Mouse (Mus musculus) bone marrow macrophage, adult 2 months (primary cell): ENCODE results near the gene Spred3. TPM values are rescaled to one million over a fixed set of nuclear protein-coding genes. Genes with fewer than 3 reads are reported as not detected.

Source experiments
- H3K27ac ChIP-seq: 2 replicates; pipeline ENCODE4 v1.5.1; 2012; ENCODE audit warnings: low read depth, low read length; ENCODE audit not compliant: insufficient read depth
- H3K4me1 ChIP-seq: 2 replicates; pipeline ENCODE4 v1.6.1; 2012; ENCODE audit warnings: low read length; ENCODE audit not compliant: control insufficient read depth, insufficient read depth
- H3K4me3 ChIP-seq: 2 replicates; pipeline ENCODE4 v1.5.1; 2012; ENCODE audit warnings: mild to moderate bottlenecking, low read length, moderate library complexity; ENCODE audit not compliant: insufficient read depth
- CTCF ChIP-seq: IDR thresholded peaks from 2 replicates; pipeline ENCODE4 v1.5.1; 2012; ENCODE audit warnings: low read depth, mild to moderate bottlenecking, low read length, moderate library complexity
- POLR2A ChIP-seq: IDR thresholded peaks from 2 replicates; pipeline ENCODE4 v1.6.1; 2012; ENCODE audit warnings: mild to moderate bottlenecking, low read depth, low read length, borderline replicate concordance
- polyA plus RNA-seq: library from polyadenylated mRNA; stranded (reverse); fragments of >200 nt; gene quantifications from 2 replicates; pipeline ENCODE4 v1.2.4, GENCODE M21; 2012; ENCODE audit not compliant: missing spikeins, insufficient read depth, insufficient read length

Spred3 gene
- polyA plus RNA-seq, 1 experiment = 11.1 TPM

DNA sequence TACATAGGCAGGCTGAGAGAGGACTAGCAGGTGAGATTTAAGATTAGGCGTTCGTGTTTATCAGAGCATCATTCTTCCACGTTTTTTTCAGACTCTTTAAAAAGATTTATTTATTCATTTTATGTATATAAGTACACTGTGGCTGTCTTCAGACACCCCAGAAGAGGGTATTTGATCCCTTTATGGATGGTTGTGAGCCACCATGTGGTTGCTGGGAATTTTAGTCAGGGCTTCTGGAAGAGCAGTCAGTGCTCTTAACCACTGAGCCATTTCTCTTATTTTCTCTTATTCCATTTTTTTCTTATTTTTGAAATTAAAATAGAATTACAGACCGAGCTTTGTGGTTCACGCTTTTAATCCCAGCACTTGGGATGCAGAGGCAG is 10.6 kb upstream of the Spred3 start:
- Histone ChIP-seq H3K4me3 (no peak overlapping the region), H3K4me1 (peaks cover 7% of the 10 kb centered on the region), H3K27ac (no peak overlapping the region)
- TF ChIP-seq POLR2A (no peak), CTCF (no peak)

DNA sequence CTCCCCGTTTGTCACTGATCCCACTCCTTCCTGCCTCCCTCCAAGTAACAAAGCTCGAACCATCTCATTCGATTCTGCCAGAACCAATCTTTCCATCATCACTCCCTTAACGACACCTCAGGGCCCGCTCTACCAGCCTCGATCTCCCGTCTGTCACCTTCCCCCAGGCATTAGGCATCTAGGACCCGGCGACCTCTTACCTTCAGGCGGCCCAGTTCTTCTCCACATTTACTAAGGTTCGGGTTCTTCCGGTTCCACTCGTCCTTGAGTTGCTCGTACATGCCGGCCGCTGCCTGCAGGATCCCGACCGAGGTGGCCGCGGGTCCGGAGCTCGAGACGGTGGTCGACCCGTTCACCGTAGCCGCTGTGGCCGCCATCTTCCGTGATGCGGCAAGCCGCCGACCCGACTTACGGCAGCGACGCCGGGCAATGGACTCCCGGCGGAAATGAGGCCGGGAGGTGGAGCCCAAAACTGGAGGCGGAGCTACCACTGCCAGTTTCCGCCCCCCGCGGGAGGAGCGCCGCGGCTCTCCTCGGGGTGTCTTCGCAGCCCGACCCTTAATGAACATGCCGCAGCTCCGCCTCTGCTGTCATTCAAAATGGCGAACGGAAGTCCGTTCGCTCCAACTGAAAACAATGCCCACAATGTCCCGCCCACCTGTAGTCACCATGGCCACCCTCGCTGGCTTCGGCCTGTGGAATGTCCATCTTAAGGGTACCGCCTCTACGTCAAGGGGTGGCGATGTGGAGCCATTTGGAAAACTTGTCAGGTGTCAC is 10.1 kb upstream of the Spred3 start, which contains the start of gene Psmd8:
Gene Psmd8 (minus strand): TSS at position 625 of the 777 bp plus-strand sequence.
- TF ChIP-seq POLR2A (0 out of 2 replicates have a peak, but pooled peaks have one; percentile 6), CTCF (no peak)
- peak within 1 kb of the TSS; percentile 89 for H3K27ac ChIP-seq
- H3K4me3 ChIP-seq = peak within 1 kb of the TSS; percentile 76
- peaks cover 7% of the 10 kb centered on the region for H3K4me1 ChIP-seq

GRCm38 (mm10) chr7:29179323-29179722 is 9.1 kb upstream of the Spred3 start:
- TF ChIP-seq CTCF (no peak), POLR2A (no peak)
- Histone ChIP-seq H3K4me3 (peak overlapping the region; percentile 76), H3K27ac (peak overlapping the region; percentile 89), H3K4me1 (peaks cover 7% of the 10 kb centered on the region)

DNA sequence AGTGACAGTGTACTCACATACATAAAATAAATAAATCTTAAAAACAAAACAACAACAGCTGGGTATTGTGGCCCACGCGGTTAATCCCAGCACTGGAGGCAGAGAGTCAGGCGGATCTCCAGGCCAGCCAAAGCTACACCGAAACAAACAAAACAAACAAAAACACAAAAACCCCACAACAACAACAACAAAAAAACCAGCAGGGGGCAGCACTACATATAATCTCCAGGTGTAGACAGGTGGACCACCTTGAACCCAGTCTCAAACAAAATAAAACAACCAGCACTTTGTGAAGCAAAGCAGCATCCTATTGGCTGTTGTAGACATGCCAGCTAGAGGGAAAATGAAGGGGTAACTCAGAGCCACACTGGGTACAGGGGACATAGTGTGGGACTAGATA is 7.9 kb upstream of the Spred3 start:
- Histone ChIP-seq H3K4me1 (peaks cover 7% of the 10 kb centered on the region), H3K4me3 (peak overlapping the region; percentile 76), H3K27ac (peak overlapping the region; percentile 89; the same call in 1 of the 2 replicates)
- no peak for TF ChIP-seq POLR2A
- no peak; the same call in 1 of the 2 replicates for TF ChIP-seq CTCF

DNA sequence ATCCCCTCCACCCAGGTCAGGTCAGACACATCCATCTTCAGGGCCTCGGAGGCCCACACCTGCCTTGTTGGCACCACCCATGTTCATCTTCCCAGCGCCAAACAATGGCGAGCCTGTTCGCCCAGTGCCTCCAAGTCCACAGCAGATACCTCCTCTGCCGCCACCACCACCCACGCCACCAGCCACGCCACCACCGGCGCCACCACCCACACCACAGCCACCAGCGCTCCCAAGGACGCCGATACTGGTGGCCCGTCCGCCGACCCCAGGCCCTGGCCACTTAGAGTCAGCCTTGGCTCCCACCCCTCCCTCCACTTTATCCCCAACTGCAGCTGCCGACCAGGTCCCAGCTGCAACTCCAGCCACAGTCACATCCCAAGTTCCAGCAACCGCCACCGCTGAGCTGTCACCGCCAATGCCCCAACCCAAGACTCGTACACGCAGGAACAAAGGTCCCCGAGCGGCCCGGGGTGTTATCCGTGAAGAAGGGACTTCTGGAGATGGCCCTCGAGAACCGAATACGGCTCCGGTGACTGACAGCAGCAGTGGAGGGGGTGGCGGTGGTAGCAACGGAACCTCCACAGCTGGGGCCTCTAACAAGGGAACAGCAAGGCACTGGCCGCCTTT is 2.3 kb upstream of the Spred3 start:
- no peak overlapping the region for H3K4me3 ChIP-seq
- TF ChIP-seq POLR2A (no peak), CTCF (no peak)
- peaks cover 3% of the 10 kb centered on the region; the same call in 1 of the 2 replicates for H3K4me1 ChIP-seq
- no peak overlapping the region for H3K27ac ChIP-seq

GRCm38 (mm10) chr7:29171562-29172097 is 1.4 kb upstream of the Spred3 start:
- Histone ChIP-seq H3K4me1 (peaks cover 3% of the 10 kb centered on the region; the same call in 1 of the 2 replicates), H3K4me3 (peak overlapping the region; percentile 72), H3K27ac (no peak overlapping the region)
- TF ChIP-seq POLR2A (no peak), CTCF (no peak)

GRCm38 (mm10) chr7:29170755-29171561 is 747 bp upstream of the Spred3 start:
- Histone ChIP-seq H3K4me3 (peak overlapping the region; percentile 72), H3K27ac (0 out of 2 replicates have a peak overlapping the region, but pooled peaks have one; percentile 7), H3K4me1 (peaks cover 3% of the 10 kb centered on the region; the same call in 1 of the 2 replicates)
- TF ChIP-seq CTCF = no peak

- no peak for TF ChIP-seq POLR2A
- TF ChIP-seq CTCF = no peak
- peak overlapping the region; percentile 72 for H3K4me3 ChIP-seq
- H3K27ac ChIP-seq = peak overlapping the region; percentile 62; the same call in 1 of the 2 replicates
- H3K4me1 ChIP-seq = peaks cover 3% of the 10 kb centered on the region; the same call in 1 of the 2 replicates
Observed at GRCm38 (mm10) chr7:29169231-29170065, 763 bp downstream of the Spred3 start.
